Mouse (Mus musculus): ENCODE measurements around the gene March4. TPM values are rescaled to one million over a fixed set of nuclear protein-coding genes. Genes with fewer than 3 reads are reported as not detected.

Gene March4
- polyA plus RNA-seq, 1 experiment = 0.37 TPM

GRCm38 (mm10) chr1:72400616-72401015 is 136.1 kb downstream of the March4 start:
- no peak for TF ChIP-seq POLR2A (IDR thresholded peaks at IDR 0.05; ENCODE audit: low read depth, low read length)
- H3K36me3 ChIP-seq (ENCODE audit: control insufficient read depth, insufficient read depth, low read length) = no peaks in the 10 kb centered on the region
- no peak overlapping the region for H3K4me3 ChIP-seq (ENCODE audit: low read depth, low read length)
- H3K4me1 ChIP-seq (ENCODE audit: control insufficient read depth, insufficient read depth, insufficient read length, low read length) = no peaks in the 10 kb centered on the region
- H3K27ac ChIP-seq (ENCODE audit: insufficient read depth, low read depth, low read length) = no peak overlapping the region
- WGBS = 78% methylated on average over 9 of the region's 9 CpGs
- no peaks in the 10 kb centered on the region for H3K27me3 ChIP-seq (ENCODE audit: control insufficient read depth, insufficient read depth, low read length)

DNA sequence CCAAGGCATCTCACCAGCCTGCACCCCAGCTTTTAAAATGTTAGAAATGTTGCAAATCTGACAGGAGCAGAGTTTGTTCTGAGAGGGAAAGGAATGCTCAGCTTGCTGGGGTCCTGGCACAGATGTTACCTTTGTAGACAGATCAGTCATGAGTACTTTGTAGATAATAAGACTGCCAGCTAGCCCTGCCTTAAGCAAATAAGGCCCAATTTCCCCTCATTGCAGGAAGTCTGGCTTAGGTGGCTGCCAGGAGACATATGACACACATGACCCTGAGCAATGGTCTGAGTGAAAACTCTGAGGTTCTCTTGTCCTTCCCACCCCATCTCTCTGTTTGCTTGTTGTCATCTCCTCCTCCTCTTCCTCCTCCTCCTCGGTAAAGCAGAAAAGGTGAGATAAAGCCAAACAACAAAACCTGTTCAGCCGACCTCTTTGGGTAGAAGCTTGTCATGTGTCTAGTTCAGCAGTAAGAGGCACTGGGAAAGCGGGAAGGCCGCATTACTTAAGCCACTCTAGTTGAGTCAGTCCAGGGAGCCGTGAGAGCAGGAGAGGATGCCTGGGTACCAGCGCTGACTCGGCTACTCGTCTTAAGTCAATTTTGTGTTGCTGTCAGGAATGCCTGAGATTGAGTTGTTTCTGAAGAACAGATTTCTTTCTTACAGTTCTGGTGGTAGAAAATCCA is 136.9 kb downstream of the March4 start:
- no peak overlapping the region for H3K4me3 ChIP-seq (ENCODE audit: low read depth, low read length)
- 63% methylated on average over 8 of the region's 8 CpGs for WGBS
- H3K36me3 ChIP-seq (ENCODE audit: control insufficient read depth, insufficient read depth, low read length) = 0 out of 2 replicates have a peak, but pooled peaks cover under 1% of the 10 kb centered on the region
- H3K27ac ChIP-seq (ENCODE audit: insufficient read depth, low read depth, low read length) = no peak overlapping the region
- TF ChIP-seq POLR2A (IDR thresholded peaks at IDR 0.05; ENCODE audit: low read depth, low read length) = no peak
- no peak for TF ChIP-seq CTCF (IDR thresholded peaks at IDR 0.05; ENCODE audit: extremely low read depth, insufficient read length, insufficient replicate concordance, low read depth, low read length)
- H3K4me1 ChIP-seq (ENCODE audit: control insufficient read depth, insufficient read depth, insufficient read length, low read length) = no peaks in the 10 kb centered on the region
- no peaks in the 10 kb centered on the region for H3K27me3 ChIP-seq (ENCODE audit: control insufficient read depth, insufficient read depth, low read length)

DNA sequence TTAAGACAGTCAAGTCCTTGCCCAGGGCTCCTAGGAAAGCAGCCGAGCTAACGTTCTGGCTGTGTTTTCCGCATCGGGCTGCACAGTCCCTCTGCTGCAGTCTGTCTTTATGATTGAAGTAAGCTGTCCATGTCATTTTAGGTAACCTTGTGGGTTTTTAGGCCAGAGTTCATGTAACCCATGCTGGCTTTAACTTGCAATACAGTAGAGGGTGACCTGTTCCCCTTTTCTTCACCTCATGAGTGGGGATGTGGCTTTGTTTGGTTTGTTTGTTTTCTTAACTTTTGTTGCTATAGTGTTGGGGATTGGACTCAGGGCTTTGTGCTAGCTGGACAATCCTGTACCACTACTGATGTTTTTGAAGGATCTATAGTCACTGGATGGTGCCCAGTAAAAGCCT is 146.3 kb downstream of the March4 start:
- 91% methylated on average over 4 of the region's 4 CpGs for WGBS
- H3K36me3 ChIP-seq (ENCODE audit: control insufficient read depth, insufficient read depth, low read length) = 0 out of 2 replicates have a peak, but pooled peaks cover 2% of the 10 kb centered on the region
- H3K4me1 ChIP-seq (ENCODE audit: control insufficient read depth, insufficient read depth, insufficient read length, low read length) = no peaks in the 10 kb centered on the region
- H3K27ac ChIP-seq (ENCODE audit: insufficient read depth, low read depth, low read length) = no peak overlapping the region
- H3K27me3 ChIP-seq (ENCODE audit: control insufficient read depth, insufficient read depth, low read length) = no peaks in the 10 kb centered on the region
- no peak overlapping the region for H3K4me3 ChIP-seq (ENCODE audit: low read depth, low read length)
- TF ChIP-seq CTCF (IDR thresholded peaks at IDR 0.05; ENCODE audit: extremely low read depth, insufficient read length, insufficient replicate concordance, low read depth, low read length) = no peak
- TF ChIP-seq POLR2A (IDR thresholded peaks at IDR 0.05; ENCODE audit: low read depth, low read length) = no peak

DNA sequence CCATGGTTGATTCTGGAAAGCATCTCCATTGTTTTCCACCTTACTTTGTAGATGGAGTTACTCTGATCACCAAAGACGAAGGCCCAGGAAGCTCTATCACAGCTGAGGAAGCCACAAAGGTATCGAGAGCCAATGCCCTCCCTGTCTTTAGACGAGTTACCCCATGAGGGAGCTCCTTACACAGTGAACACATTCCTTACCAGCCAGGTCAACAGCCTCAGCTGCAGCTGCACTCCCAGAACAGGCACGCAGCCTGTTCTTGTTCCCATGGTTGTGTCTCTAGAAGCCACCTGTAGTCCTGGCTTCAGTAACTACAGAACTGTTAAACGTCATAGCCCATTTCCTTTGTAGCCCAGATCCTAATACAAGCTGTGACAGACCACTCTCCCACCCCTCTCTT is 153.1 kb downstream of the March4 start:
- Histone ChIP-seq H3K36me3 (ENCODE audit: control insufficient read depth, insufficient read depth, low read length) (0 out of 2 replicates have a peak, but pooled peaks cover 2% of the 10 kb centered on the region), H3K27ac (ENCODE audit: insufficient read depth, low read depth, low read length) (no peak overlapping the region), H3K27me3 (ENCODE audit: control insufficient read depth, insufficient read depth, low read length) (no peaks in the 10 kb centered on the region), H3K4me3 (ENCODE audit: low read depth, low read length) (no peak overlapping the region), H3K4me1 (ENCODE audit: control insufficient read depth, insufficient read depth, insufficient read length, low read length) (no peaks in the 10 kb centered on the region)
- TF ChIP-seq POLR2A (IDR thresholded peaks at IDR 0.05; ENCODE audit: low read depth, low read length) (no peak), CTCF (IDR thresholded peaks at IDR 0.05; ENCODE audit: extremely low read depth, insufficient read length, insufficient replicate concordance, low read depth, low read length) (no peak)
- 84% methylated on average over 5 of the region's 5 CpGs for WGBS

GRCm38 (mm10) chr1:72383056-72383455 is 153.7 kb downstream of the March4 start:
- 82% methylated on average over 7 of the region's 7 CpGs for WGBS
- 0 out of 2 replicates have a peak, but pooled peaks cover 2% of the 10 kb centered on the region for H3K36me3 ChIP-seq (ENCODE audit: control insufficient read depth, insufficient read depth, low read length)

GRCm38 (mm10) chr1:72380544-72380943 is 156.2 kb downstream of the March4 start:
- H3K4me3 ChIP-seq (ENCODE audit: low read depth, low read length) = no peak overlapping the region
- no peak for TF ChIP-seq POLR2A (IDR thresholded peaks at IDR 0.05; ENCODE audit: low read depth, low read length)
- no peak for TF ChIP-seq CTCF (IDR thresholded peaks at IDR 0.05; ENCODE audit: extremely low read depth, insufficient read length, insufficient replicate concordance, low read depth, low read length)
- WGBS = 99% methylated on average over 3 of the region's 3 CpGs
- 0 out of 2 replicates have a peak, but pooled peaks cover 2% of the 10 kb centered on the region for H3K36me3 ChIP-seq (ENCODE audit: control insufficient read depth, insufficient read depth, low read length)
- no peaks in the 10 kb centered on the region for H3K4me1 ChIP-seq (ENCODE audit: control insufficient read depth, insufficient read depth, insufficient read length, low read length)
- H3K27me3 ChIP-seq (ENCODE audit: control insufficient read depth, insufficient read depth, low read length) = no peaks in the 10 kb centered on the region
- H3K27ac ChIP-seq (ENCODE audit: insufficient read depth, low read depth, low read length) = no peak overlapping the region

More at GRCm38 (mm10) chr1:72383056-72383455, 153.7 kb downstream of the March4 start:
- Histone ChIP-seq H3K27me3 (ENCODE audit: control insufficient read depth, insufficient read depth, low read length) (no peaks in the 10 kb centered on the region), H3K4me3 (ENCODE audit: low read depth, low read length) (no peak overlapping the region), H3K4me1 (ENCODE audit: control insufficient read depth, insufficient read depth, insufficient read length, low read length) (no peaks in the 10 kb centered on the region), H3K27ac (ENCODE audit: insufficient read depth, low read depth, low read length) (no peak overlapping the region)
- TF ChIP-seq CTCF (IDR thresholded peaks at IDR 0.05; ENCODE audit: extremely low read depth, insufficient read length, insufficient replicate concordance, low read depth, low read length) (no peak), POLR2A (IDR thresholded peaks at IDR 0.05; ENCODE audit: low read depth, low read length) (no peak)

DNA sequence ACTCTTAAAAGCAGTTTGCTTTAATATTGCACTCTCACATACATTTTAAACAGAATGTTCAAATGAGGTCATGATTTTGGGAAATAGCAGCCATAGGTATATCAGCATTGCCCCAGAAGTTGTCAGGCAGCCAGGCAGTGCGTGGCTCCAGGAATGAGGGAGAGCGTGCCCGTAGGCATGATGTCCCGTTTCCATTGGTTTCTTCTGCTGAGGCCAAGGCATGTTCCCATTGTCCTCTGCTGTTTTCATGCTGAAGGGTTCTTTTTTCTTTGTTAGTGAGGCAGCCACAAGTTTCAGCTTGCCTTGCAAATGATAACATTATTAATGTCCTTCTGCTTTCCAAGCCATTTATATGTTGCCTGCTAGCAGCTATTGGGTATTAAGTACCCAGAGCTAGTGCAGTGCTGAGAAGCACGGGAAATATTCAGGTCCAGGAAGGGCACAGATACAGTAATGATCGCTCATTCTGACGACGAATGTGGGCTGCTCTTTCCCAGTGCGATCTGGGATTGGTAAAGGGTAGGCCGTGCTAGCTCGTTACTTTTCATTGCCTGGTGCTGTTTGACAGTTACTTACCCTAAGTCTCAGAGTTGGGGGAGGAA is 156.9 kb downstream of the March4 start:
- WGBS = 97% methylated on average over 11 of the region's 11 CpGs
- Histone ChIP-seq H3K4me3 (ENCODE audit: low read depth, low read length) (no peak overlapping the region), H3K27ac (ENCODE audit: insufficient read depth, low read depth, low read length) (no peak overlapping the region), H3K36me3 (ENCODE audit: control insufficient read depth, insufficient read depth, low read length) (0 out of 2 replicates have a peak, but pooled peaks cover 2% of the 10 kb centered on the region), H3K27me3 (ENCODE audit: control insufficient read depth, insufficient read depth, low read length) (no peaks in the 10 kb centered on the region), H3K4me1 (ENCODE audit: control insufficient read depth, insufficient read depth, insufficient read length, low read length) (no peaks in the 10 kb centered on the region)
- TF ChIP-seq POLR2A (IDR thresholded peaks at IDR 0.05; ENCODE audit: low read depth, low read length) = no peak
- no peak for TF ChIP-seq CTCF (IDR thresholded peaks at IDR 0.05; ENCODE audit: extremely low read depth, insufficient read length, insufficient replicate concordance, low read depth, low read length)

Measured in small intestine, adult 2 months (tissue).